Mouse (Mus musculus): ENCODE measurements around the gene Prrc2a.

- TF ChIP-seq CTCF (IDR thresholded peaks at IDR 0.05; ENCODE audit: insufficient read depth, low read length) (no peak), POLR2A (IDR thresholded peaks at IDR 0.05; ENCODE audit: borderline replicate concordance, extremely low read depth, low read depth, low read length) (no peak)
Observed at GRCm38 (mm10) chr17:35125578-35125977, 39.1 kb downstream of the Prrc2a start.
